Mouse (Mus musculus) naive thymus-derived CD4-positive, alpha-beta T cell, adult 2 months (primary cell): ENCODE measurements around the gene Mchr1.

Source experiments
- DNase-seq: peaks from one replicate; pipeline ENCODE4 v3.0.0-alpha.2; 2011; ENCODE audit warnings: low read depth

The Mchr1 gene

GRCm38 (mm10) chr15:81227275-81227674 is 8.0 kb upstream of the Mchr1 start:
- DNase-seq = no peak

DNA sequence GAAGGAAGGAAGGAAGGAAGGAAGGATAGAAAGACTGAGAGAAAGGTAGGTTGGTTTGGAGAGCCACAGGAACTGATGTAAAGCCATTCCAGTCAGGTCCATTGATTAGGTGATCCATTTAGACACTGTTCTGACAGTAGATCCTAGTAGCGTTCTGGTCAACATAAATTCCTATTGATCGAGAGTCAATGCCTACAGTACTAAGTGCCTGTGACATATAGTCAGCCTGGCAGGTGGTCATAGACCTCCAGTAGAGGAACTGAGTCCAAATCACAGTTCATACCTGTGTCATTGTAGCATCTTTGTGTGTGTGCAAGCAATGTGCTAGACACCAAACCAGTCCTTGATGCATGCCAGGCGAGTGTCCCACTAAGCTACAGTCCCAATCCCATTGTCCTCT is 7.0 kb upstream of the Mchr1 start:
- no peak for DNase-seq

DNA sequence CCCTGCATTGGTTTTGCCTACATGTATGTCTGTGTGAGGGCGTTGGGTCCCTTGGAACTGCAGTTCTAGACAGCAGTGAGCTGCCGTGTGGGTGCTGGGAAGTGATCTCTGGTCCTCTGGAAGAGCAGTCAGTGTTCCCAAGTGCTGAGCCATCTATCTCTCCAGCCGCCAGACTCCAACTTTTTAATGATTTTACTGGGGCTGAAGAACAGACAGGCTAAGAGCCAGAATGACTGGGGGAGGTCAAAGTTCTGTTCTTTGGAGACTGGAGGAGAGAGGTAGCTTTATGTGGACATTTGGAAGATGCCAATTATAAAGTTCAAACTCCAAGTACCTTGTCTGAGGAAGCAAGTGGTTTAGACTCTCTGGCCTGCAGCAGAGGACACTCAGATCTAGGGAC is 5.5 kb upstream of the Mchr1 start:
- DNase-seq = no peak

DNA sequence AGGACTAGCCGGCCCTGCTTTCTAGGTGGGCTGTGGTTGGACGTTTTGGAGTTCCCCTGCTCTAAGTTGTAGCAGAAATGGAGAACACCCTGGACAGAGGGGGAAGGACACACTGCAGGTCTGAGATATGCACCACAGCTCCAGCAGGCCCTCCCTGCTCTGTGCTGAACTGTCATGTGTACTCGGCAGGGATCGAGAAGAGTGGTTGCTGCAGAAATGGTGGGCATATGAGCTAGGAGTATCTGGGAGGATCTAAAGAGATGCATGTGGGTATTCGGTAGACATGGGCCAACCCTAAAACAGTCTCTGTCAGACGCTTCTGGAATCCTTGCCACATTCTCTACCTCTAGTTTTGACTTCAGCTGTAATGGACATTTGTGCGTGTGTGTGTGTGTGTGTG is 4.0 kb upstream of the Mchr1 start:
- DNase-seq = no peak

DNA sequence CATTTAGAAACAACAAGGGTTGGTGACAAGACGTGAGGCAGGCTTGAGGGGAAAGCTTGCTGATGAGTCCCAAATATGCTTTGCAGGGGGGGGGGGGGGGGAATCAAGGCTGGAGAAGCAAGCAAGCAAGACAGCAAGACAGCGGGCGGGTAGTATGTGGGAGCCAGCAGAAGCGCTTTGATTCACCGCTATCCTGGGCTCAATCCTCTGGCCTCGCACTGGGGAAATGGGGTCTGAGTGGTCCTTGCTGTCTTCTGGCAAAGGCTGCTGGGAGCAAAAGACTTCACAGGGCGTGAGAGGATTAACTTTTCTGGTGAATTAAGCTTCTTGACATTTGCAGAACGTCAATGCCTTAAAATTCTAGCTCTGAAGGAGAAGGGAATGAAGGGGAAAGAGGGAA is 763 bp downstream of the Mchr1 start:
- DNase-seq = no peak

DNA sequence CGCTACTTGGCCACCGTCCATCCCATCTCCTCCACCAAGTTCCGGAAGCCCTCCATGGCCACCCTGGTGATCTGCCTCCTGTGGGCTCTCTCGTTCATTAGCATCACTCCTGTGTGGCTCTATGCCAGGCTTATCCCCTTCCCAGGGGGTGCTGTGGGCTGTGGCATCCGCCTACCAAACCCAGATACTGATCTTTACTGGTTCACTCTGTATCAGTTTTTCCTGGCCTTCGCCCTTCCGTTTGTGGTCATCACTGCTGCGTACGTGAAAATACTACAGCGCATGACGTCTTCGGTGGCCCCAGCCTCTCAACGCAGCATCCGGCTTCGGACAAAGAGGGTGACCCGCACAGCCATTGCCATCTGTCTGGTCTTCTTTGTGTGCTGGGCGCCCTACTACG is 2.2 kb downstream of the Mchr1 start:
- no peak for DNase-seq

GRCm38 (mm10) chr15:81239261-81239660 is 4.0 kb downstream of the Mchr1 start:
- peak; percentile 55 for DNase-seq

DNA sequence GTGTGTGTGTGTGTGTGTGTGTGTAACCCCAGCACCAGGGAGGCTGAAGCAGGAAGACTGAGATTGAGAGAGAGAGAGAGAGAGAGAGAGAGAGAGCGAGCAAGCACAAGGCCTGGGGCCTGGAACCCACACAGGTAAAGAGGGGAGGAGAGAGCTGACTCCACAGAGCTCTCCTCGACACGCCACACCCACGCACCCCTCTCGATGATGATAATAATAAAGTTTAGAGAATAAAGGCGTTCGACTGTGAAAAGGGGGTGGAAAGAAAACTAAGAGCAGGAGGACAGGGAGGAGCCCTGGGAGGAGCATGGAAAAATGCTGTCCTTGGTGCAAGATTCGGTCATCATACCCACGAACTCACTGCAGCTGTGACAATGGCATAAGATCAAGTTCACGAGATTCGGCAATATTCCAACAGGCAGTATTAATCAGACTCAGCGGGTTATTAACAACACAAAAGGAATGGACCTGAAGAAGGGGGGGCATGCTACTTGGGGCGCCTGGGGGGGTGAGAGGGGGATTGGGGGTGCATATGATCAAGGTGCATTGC is 4.6 kb downstream of the Mchr1 start:
- no peak for DNase-seq

GRCm38 (mm10) chr15:81246890-81247289 is 11.6 kb downstream of the Mchr1 start:
- DNase-seq = no peak

GRCm38 (mm10) chr15:81247583-81248340 is 12.5 kb downstream of the Mchr1 start:
- no peak for DNase-seq

DNA sequence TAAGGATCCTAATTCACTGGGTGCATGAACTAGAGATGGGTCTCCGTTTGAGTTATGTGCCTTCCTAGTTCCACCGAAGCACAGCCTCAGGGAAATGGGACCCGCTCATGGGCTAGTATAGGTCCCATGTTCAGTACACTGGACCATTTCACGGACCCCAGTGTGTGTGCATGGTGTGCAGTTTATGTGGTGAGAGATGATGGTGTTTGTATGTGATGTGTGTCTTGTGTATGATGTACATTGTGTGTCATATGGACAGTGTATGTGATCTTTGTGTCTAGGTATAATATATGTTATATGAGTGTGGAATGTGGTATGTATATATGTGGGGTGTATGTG is 13.0 kb downstream of the Mchr1 start:
- DNase-seq = no peak

DNA sequence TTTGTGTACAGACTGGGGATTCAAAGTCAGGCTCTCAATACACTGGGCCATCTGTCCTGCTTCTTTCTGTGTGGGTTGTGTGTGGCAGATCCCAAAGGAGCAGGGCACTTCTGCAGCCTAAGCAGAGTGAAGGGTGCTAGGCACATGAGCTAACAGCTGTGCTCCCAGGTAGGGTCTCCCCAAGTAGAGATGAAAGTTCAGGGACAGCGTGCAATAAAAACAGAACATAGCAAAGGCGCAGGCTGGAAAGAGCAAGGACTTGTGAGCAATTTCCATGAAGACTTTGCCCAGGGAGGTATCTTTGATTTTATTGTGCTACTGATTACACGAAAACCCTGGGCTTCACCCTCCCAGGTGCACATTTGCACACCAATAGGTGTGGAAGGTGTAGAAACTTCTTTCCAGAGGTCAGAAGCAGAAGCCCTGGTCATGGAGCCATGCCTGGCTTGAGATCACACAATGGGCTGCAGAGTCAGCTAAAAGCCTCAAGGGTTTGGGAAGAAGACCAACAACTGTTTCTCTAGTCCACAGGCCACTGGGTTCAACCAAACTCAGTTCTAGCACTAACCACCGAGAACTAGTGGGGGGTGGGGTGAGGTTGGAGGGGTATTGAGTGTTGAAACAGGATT is 13.8 kb downstream of the Mchr1 start:
- no peak for DNase-seq

- no peak for DNase-seq
Observed at GRCm38 (mm10) chr15:81252626-81253174, 17.4 kb downstream of the Mchr1 start.

- peak; percentile 15 for DNase-seq
Observed at GRCm38 (mm10) chr15:81253585-81253984, 18.3 kb downstream of the Mchr1 start.

GRCm38 (mm10) chr15:81254113-81254640 is 18.9 kb downstream of the Mchr1 start:
- DNase-seq = peak; percentile 39

DNA sequence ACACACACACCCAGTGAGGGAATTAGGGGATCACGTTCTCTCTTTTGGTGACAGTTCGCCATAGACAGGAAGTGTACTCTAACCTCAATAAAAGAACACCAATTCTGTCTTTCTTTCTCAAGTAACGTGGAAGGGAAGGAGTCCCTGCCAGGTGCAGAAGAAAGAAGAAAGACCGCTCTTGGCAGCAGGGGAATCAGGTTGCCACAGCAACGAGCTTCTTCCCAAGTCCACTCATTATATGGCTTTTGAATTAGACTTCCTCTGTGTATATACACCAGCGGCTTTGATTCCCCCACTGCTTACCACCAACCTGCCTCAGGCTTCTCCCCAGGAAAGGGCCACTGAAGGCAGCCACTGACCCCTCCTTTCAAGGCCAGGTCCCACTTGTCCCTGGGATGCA is 19.8 kb downstream of the Mchr1 start:
- peak; percentile 21 for DNase-seq

GRCm38 (mm10) chr15:81258296-81258695 is 23.0 kb downstream of the Mchr1 start:
- no peak for DNase-seq

DNA sequence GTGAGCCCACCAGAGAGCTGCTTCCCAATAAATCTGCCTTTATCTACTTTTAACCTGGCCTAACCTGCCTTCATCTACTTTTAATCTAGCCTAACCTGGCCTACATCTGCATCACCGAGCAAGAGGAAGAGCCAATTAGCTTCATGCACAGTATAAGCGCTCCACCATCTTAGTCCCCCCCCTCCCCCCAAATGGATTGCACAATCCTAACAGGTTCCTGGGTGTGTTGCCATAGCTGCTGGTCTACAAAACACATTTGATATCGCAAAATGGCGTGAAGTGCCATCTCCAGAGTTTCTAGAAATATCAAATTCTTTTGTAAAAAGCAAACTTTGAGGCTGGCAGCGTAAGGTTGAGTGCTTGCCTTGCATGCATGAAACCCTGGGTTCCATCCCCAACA is 24.0 kb downstream of the Mchr1 start:
- DNase-seq = no peak

- DNase-seq = no peak
Observed at GRCm38 (mm10) chr15:81260208-81260607, 24.9 kb downstream of the Mchr1 start.

DNA sequence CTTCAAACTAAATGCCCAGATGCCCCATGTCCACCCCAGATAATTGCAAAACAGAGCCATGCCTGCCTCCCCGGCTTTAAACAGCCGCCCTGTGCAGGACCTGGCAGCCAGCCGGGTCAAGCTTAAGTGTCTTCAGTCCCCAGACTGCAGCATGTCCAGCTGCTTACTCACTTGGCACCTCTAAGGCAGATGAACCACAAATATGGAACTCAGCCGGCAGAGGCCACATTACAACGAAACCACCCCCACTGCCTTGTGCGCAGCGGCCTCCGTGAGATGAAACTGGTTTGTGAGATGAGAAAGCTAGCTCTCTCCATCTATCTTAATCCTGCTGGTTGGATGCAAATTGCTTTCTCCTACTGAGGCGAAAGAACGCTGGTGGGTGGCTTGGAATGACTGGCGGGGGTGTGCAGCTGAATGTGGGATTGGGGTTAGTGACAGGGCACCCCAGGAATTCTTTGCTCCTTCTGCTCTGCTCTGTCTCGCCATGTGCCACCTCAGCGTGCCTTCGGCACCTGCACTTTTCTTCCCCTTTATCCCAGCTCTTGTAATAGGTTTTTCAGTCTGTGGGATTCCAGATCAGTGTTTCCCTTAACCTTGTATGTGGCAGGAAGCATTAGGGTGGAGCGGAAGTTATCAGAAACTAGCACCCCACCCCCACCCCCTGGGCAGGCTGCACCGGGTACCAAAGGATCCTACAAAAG is 29.2 kb downstream of the Mchr1 start:
- no peak for DNase-seq

DNA sequence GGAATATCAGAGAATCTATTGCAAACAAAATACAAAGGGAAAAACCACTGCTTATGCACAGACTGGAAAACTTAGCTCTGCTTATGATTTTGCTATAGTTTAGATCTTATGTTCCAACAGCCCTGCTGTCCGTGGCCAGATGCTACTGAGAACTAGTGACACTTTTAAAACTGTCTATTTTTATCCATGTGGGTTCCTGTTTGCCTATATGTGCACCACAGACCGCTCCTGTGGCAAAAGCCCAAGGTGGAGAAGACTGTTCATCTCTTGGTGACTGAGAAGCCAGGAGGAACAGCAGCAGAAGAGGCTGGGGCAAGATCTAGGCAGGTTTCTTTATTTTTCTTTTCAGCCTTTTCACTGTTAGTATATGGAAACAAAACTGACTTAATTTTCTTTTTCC is 32.1 kb downstream of the Mchr1 start:
- DNase-seq = no peak

- no peak for DNase-seq
Observed at GRCm38 (mm10) chr15:81272305-81273053, 37.2 kb downstream of the Mchr1 start.
